Mouse (Mus musculus) myocyte (in vitro differentiated cells): ENCODE data around the gene Otof.

ENCODE experiments used
- E2F4 ChIP-seq: IDR thresholded peaks from one replicate; pipeline ENCODE4 v1.6.1; 2011; ENCODE audit warnings: mild to moderate bottlenecking, control low read depth, moderate library complexity; ENCODE audit not compliant: insufficient read depth
- POLR2A ChIP-seq: IDR thresholded peaks from one replicate; pipeline ENCODE4 v1.6.1; 2011; ENCODE audit warnings: low read depth, mild to moderate bottlenecking, control low read depth, moderate library complexity; ENCODE audit not compliant: insufficient read length
- POLR2AphosphoS2 ChIP-seq: IDR thresholded peaks from one replicate; pipeline ENCODE4 v1.6.1; 2011; ENCODE audit warnings: low read depth, control low read depth; ENCODE audit not compliant: insufficient read length
- TCF12 ChIP-seq: IDR thresholded peaks from one replicate; pipeline ENCODE4 v1.6.1; 2011; ENCODE audit warnings: mild to moderate bottlenecking, control low read depth; ENCODE audit not compliant: poor library complexity, insufficient read depth, severe bottlenecking

GRCm38 (mm10) chr5:30358436-30359099 lies 103.2 kb downstream of the Otof start:
- TF ChIP-seq POLR2A (no peak), POLR2AphosphoS2 (no peak), E2F4 (no peak), TCF12 (no peak)
